Mouse (Mus musculus) heart, adult 10 weeks (tissue): ENCODE data around the gene Tnrc6a. TPM values are rescaled to one million over a fixed set of nuclear protein-coding genes. Genes with fewer than 3 reads are reported as not detected.

ENCODE experiments used
- polyA plus RNA-seq: library from polyadenylated mRNA; stranded (reverse); fragments of 350-450 nt; fragmentation: Illumina TruSeq; extraction: RNeasy Lipid Tissue Mini Kit (QIAGEN cat#74804); gene quantifications from one replicate; pipeline ENCODE4 v1.2.3, GENCODE M21; 2014; ENCODE audit warnings: low read depth, low replicate concordance

The Tnrc6a gene
- polyA plus RNA-seq, result 32.8 TPM

DNA sequence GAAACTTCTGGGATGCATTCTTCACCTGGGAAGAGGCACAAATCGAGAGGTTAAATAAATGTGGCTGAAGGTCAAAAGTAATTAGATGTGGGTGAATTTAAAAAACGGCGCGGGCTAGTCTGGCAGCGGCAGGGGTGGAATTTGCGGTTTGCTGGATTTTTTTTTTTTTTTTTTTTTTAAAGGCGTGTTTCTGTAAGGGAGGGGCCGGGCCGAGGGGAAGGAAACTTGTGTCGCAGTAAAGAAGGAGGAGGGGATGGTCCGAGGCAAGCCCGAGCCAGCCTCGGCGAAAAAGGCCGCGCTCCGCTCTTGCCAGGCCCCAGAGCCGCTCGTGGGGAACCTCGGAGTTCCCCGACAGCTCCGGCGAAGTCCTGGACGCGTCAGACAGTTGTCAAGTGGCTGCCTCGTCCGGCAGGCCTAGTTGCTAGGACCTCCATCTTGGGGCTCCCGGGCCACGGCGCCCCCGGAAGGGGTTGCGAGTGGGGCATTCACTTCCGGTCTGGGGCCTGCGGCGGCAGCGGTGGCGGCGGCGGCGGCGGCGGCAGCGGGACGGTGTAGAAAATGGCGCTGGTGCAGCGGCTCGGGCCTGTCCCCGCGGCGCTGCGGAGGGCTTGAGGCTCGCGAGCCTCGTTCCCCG lies at the start of gene Tnrc6a:
Tnrc6a (plus strand) TSS at position 221 of the 634 bp plus-strand sequence.

DNA sequence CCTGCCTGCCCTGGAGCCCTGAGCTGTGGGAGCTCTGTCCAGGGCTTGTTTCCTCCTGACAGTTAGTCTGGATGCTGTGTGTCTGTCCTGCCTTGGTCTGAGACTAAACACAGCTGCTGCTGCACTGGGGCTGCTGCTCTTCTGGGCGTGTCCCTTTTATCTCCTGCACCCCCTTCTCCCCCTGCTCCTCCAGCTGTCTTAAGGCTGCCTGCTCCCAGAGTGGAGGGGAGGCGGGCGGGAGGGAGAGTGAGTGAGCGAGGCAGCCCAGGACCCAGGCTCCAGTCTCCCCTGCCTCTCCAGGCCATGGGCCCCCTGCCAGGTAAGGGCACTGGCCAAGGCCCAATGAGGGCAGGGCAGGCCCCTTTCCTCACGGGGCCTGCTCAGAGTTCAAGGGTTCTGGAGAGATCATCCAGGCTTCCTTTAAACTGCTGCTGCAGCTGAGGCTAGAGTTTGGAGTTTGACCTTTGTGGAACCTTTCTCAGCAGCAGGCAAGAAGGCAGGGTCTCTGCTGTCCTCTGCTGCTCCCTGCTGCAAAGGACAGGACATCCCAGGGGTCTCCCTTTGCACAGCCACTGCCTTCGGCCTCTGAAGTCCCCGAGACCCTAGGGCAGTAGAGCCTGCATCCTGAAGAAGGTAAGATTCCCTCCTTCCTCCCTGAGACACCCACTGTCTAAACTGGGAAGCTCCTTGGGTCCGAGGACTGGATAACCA lies 90.8 kb downstream of the Tnrc6a start, which contains the start of gene Slc5a11:
Slc5a11 (plus strand) TSS at position 416 of the 711 bp plus-strand sequence.

Other genes with a start within 250 kb of the Tnrc6a start
- 35.5 TPM for gene Rbbp6, start 158.2 kb upstream of the Tnrc6a start, polyA plus RNA-seq
- not detected for gene Slc5a11, start 90.9 kb downstream of the Tnrc6a start, polyA plus RNA-seq
- 29.8 TPM for gene Lcmt1, start 245.9 kb downstream of the Tnrc6a start, polyA plus RNA-seq
- gene Arhgap17, start 246.0 kb downstream of the Tnrc6a start, polyA plus RNA-seq, result 12.7 TPM